Mouse (Mus musculus) cerebellum, postnatal 10 days (tissue): ENCODE data around the gene Mfrp.
"Not testable (repeated sequence)": the region's sequence is repeated elsewhere in the genome, so short reads cannot be mapped to it uniquely, and the experiment has no call there.

Experiments
- DNase-seq, 2 experiments: peaks; one replicate each; pipeline ENCODE4 v3.0.0; 2021; ENCODE audit warnings: mixed read lengths in 2 of 2

Gene Mfrp

DNA sequence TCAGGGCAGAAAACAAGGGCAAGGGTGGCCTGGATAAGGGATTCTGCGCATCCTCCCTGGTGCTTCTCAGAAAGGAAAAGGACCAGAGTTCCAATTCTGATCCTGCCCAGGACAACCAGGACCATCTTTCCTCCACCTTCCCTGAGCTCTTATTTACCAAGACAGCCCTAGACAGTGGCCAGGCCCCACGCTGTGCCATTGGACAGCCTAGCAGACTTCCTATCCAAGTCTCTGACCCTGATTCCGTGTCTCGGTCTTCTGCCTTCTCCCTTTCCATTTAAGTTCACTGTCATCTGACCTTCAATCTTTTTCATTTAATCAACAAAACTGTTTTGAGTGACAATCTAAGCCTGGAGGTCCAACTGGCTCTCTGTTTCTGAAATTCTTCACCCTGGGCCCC lies 5.1 kb downstream of the Mfrp start:
- peak; percentile 73 to 80 for DNase-seq

- peak; percentile 78 to 85 for DNase-seq
Measured at GRCm38 (mm10) chr9:44107110-44107509, 5.6 kb downstream of the Mfrp start, which contains the start of gene C1qtnf5. C1qtnf5 (plus strand) TSS chr9:44107245.

DNA sequence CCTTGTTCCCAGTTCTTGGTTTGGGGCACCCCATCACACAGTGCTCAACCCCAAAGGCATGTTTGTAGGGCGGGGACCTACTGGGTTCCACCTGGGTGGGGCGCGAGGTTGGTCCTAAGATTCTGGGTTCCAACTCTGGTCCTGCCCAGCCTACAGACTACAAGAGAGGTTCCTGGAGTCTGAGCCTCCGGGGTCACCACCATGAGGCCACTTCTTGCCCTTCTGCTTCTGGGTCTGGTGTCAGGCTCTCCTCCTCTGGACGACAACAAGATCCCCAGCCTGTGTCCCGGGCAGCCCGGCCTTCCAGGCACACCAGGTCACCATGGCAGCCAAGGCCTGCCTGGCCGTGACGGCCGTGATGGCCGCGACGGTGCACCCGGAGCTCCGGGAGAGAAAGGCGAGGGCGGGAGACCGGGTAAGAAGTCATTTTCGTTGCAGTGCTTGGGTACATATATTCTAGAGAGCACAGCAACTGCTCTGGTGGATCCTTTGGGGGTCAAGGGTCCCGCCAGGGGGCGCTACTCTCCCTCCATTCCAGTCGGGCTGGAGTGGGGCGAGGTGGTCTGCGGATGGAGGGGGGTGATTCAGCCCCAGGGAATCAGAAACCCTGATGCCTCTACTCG lies 6.1 kb downstream of the Mfrp start:
- DNase-seq: peak; percentile 81 to 86

GRCm38 (mm10) chr9:44108269-44109055 lies 6.9 kb downstream of the Mfrp start:
- DNase-seq: peak; percentile 44 to 50

DNA sequence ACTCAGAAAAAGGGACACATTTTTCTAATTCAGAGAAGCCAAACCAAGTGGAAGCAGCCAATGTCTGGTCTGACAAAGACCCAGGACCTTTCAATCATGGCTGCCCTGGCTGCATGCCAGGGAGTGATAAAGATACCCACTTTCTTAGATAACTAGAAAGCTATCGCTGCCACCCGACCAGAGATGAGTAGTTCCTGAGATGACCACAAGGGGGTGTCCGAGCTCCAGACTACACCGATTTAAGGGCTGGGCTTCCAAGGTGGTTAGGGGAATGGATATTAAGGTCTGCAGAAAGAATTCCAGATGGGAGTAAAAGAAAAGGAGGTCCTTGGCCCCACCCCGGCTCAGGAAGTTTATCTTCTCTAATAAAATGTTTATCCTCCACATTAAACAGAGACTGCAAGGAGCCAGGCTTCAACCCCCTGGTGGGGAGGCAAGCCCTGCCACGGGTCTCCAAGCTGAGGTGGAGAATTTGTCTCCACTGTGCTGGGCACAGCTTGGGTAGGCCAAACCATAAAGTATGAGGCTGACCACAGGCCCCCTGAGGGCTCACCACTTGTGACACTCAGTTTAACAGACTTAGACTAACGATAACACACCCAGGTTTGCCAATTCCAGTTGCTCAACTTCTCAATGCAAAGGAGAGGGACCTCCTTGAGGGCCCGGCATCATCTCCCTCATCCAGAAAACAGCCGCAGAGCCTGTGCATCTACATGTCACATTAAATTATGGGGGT lies 8.0 kb downstream of the Mfrp start:
- DNase-seq: peak; percentile 89 to 93

GRCm38 (mm10) chr9:44111909-44112308 lies 10.4 kb downstream of the Mfrp start:
- DNase-seq: not testable (repeated sequence)

- peak; percentile 99 for DNase-seq
Measured at GRCm38 (mm10) chr9:44113105-44113789, 11.7 kb downstream of the Mfrp start, which contains the start of the genes Gm49380 and Rnf26. Gm49380 (minus strand) TSS chr9:44113500. Rnf26 (minus strand) TSS chr9:44113517.

GRCm38 (mm10) chr9:44114453-44114852 lies 12.9 kb downstream of the Mfrp start:
- DNase-seq: no peak

- DNase-seq: no peak
Measured at GRCm38 (mm10) chr9:44115599-44115998, 14.1 kb downstream of the Mfrp start.

- DNase-seq: no peak
Measured at GRCm38 (mm10) chr9:44116182-44116581, 14.7 kb downstream of the Mfrp start.

GRCm38 (mm10) chr9:44119011-44119410 lies 17.5 kb downstream of the Mfrp start:
- DNase-seq: peak; percentile 64 to 65

- no peak for DNase-seq
Measured at GRCm38 (mm10) chr9:44119948-44120465, 18.5 kb downstream of the Mfrp start.

- peak; percentile 16 to 53 for DNase-seq
Measured at GRCm38 (mm10) chr9:44124317-44124716, 22.8 kb downstream of the Mfrp start.

GRCm38 (mm10) chr9:44125026-44125425 lies 23.5 kb downstream of the Mfrp start:
- no peak for DNase-seq

DNA sequence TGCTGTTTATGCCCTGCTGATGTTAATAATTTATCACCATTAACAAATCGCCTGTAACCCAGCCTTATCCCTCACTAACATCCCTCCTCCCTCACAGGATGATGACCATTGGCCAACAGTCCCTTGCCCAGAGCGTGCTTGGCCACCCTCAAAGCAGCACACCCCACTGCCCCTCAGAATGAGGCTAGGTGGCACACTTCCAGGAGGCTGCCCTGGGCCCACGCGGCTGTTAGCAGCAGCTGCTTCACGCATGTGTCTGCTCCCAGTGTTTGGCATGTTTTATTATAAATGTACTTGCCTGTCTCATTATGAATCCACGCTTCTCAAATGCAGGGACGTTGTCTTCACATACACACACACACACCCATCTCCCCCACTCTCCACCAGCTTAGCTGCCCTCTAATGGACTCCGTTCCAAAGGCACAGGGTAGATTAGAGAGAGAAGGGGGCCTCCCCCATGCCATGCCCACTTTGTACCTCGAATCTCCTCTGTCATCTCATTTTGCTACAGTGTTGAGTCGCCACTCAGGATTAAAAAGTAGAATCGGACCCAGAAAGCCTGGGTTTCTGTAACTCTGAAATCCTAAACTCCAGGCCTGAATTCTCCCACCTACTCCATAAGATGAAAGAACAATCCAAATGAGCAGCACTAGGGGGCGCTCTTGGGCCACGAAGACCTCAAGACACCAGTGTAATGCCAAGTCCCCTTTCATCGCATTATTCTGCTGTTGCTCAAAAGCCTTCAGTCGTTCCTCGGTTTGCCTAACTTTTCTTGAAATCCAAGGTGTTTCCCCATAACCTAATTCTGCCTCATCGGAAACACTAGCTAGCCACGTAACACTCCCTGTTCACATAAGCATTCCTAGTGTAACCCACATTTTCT lies 24.3 kb downstream of the Mfrp start:
- DNase-seq: peak; percentile 93 to 95

- DNase-seq: no peak
Measured at GRCm38 (mm10) chr9:44126746-44127145, 25.2 kb downstream of the Mfrp start.

GRCm38 (mm10) chr9:44127351-44127801 lies 25.8 kb downstream of the Mfrp start:
- DNase-seq: no peak

DNA sequence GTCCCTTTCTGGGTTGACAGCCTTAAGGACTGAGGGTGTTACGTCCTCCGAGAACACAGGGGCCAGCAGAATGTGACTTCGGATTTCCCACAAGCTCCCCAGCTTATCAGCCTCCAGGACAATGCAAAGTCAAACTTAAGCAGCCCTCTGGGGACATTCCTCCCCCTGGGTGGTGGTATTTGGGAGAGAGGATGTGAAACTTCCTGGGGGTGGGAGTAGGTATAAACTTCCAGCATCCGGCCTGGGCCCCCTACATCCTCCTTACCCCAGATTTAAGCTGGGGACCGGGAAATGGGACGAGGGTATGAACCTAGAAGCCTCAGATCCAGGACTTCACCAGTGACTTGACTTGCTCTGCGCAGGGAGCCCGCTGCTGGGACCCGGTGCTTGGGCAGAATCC lies 28.1 kb downstream of the Mfrp start:
- no peak for DNase-seq

DNA sequence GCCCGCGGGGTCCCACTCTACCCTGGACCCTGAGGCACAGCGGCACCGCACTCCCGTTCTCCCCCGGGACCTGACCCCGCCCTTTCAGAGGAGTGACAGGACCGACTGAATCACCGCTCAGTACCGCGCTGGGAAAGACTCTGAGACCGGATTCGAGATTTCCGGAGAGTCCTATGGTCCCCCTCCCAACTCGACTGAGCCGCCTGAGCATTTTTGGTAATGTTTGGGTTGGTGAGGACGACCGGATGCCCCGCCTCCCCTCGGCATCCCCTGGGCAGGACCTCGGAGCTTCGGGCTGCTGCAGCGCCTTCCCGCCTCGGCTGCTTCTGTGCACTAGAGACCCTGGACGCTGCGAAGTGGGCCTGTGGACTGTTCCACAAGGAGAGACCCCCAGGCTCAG lies 28.5 kb downstream of the Mfrp start:
- peak in 1 of 2 experiments; percentile 48 for DNase-seq

DNA sequence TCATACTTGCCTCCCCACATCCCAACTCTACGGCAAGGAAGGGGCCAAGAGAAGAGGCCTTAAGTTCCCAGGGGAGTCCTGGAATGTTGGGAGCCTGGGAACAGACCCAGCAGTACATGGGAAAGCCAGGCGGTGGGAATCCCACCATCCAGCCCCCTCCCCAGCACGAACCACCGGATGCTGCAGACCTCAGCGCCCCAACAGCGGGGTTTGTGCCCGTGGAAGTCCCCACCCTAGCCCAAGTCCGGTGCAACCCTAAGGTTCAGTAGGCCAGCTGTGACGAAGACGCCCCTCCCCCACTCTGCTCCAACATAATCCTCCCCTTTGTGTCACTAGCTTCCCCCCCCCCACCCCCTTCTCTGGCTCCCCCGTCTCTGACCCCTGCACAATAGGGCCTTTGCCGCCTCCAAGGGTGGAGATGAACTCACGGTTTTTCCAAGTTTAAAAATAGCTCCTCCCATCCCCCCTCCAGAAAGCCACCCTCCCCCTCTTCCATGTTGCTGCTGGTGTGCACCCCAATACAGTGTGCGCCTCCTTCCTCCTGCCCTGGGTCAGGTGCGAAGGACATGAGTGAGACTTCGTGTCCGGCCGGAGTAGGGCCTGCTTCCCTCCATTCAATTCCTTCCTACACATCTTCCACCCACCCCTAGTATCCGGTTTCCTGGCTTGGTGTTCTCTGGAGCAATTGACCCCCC lies 29.2 kb downstream of the Mfrp start:
- DNase-seq: peak in 1 of 2 experiments; percentile 37

- DNase-seq: no peak
Measured at GRCm38 (mm10) chr9:44131276-44131590, 29.7 kb downstream of the Mfrp start.
